Mouse (Mus musculus) frontal cortex, postnatal 14 days (tissue): ENCODE measurements around the gene Fam13c.
A peak's percentile ranks its signal among the peaks of the same experiment; 100 is the strongest.

ENCODE experiments used
- DNase-seq, 2 experiments: peaks; one replicate each; pipeline ENCODE4 v3.0.0; 2022; ENCODE audit warnings: low spot score in 2 of 2

The Fam13c gene

DNA sequence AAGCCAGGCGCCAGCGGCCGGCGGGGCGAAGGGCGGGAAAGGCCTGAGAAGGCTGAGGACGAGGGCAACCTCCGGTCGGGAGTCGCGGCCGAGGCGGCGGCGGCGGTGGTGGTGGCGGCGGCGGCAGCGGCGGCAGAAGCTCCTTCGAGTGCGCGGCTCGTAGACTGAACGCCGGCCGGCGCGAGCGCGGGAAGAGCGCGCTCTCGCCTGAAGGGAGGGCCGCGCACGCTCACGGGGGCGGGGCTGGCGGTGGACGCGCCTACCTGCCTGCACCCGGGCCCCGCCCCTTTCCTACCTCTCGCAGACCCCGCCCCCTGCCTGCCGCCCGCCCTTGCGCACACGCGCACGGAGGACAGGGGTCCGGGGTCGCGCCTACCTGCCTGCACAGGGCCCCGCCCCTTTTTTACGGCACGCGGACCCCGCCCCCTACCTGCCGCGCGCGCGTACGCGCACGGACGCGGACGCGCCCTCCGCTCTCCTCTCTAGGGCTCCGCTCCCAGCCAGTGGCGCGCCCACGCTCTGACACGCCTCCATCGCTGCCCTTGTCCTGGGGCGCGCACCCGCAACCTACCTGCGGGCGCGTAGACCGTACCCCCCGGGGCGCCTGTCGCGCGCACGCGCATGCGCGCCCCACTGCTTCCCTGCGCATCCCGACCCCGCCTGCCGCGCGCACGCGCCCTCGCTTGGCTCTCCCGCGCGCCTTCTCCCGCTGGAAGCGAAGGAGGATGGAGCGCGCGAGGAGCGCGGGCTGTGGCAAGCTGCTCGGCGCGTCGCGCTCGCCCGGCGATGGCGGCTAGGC is 159.0 kb downstream of the Fam13c start:
- peak; percentile 84 to 88 for DNase-seq

DNA sequence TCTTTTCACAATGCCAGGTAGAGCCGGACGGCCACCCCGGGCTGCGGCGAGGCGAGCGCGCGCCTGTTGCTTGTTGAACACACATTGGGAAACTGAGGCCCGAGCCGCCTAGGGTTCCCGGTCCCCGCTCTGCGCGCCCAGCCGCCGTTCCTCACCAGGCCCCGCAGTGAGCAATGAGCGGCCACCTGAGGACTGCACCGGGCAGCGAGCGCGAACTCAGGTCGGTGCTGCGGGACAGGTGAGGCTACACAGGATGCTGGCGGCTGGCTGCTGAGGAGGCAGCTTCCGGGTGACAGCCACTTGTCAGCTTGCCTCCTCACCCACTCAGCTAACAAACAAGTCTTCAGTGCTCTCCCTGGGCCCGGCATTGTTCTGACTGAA is 159.6 kb downstream of the Fam13c start:
- DNase-seq = no peak
